Mouse (Mus musculus) kidney, adult 2 months (tissue): ENCODE measurements around the gene Ppip5k2.

Experiments used
- CTCF ChIP-seq: fragments of 200-500 bp; conservative IDR thresholded peaks from 2 replicates; pipeline ENCODE4 v1.5.1; 2011; ENCODE audit warnings: low read depth, mild to moderate bottlenecking, control low read depth, low read length, moderate library complexity, mixed read lengths; ENCODE audit not compliant: insufficient read depth, insufficient read length
- POLR2A ChIP-seq: fragments of 200-500 bp; IDR thresholded peaks from one replicate; pipeline ENCODE4 v1.6.1; 2011; ENCODE audit warnings: low read depth, low read length, control low read depth

DNA sequence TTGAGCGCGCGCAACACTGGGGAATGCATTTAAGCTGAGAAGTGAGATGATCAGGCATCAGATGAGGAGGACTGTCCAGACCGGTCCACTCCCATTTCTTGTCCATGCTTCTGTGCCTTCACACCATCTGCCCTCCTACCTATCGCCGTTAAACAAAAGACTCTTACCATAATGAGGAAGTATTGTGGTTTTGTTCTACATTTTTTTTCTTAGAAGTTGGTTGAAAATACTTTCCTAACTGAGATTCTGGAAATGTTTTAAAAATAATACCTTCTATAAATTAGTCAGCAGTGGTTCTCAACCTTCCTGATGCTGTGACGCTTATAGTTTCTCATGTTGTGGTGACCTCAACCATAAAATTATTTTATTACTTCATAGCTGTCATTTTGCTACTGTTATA lies 11.5 kb upstream of the Ppip5k2 start:
- no peak for TF ChIP-seq CTCF
- no peak for TF ChIP-seq POLR2A
